Mouse (Mus musculus): ENCODE measurements around the gene Rabep2.
"Not testable (repeated sequence)": the region's sequence is repeated elsewhere in the genome, so short reads cannot be mapped to it uniquely, and the experiment has no call there.

The Rabep2 gene

DNA sequence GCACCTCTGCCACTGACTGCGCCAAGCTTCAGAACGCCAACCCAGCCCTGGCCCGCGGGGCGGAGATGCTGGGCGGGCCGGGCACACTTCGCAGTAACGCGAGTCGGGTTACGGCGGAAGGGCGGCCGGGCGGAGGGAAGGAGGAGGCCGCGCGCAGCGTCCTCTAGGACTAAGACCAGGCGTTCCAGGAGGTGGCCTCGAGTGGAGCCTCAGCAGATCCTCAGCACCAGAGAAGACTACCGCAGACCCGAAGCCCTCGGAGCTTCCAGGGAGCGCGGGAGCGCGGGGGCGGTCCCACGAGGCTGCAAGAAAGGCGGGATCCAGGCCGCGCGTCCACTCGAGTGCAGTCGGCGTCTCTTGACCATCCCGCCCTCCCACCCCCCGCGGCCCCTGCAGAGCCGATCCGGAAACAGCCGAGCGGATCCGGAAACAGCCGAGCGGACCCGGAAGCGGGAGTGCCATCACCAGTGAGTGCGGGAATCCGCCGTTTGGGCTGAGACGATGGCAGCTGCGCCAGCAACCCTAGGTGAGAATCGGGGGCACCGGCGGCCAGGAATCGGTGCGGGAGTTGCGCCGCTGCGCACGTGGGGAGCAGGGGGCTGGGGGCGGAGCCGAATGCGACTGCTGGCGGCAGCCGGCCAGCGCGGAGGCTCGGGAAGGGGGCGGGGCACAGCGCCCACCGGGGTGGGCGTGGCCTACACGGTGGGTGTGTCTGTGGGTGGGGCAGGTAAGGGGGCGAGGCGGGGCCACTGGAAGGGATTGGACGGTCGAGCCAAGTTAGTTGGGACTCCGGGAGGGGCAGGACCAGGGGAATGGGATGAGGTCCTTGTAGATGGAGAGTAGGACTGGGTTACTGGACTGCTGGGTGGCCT lies at the start of gene Rabep2:
Rabep2 (plus strand) TSS at position 129 of the 872 bp plus-strand sequence.
- peak; percentile 88 for DNase-seq (ENCODE audit: low read depth, low spot score)

DNA sequence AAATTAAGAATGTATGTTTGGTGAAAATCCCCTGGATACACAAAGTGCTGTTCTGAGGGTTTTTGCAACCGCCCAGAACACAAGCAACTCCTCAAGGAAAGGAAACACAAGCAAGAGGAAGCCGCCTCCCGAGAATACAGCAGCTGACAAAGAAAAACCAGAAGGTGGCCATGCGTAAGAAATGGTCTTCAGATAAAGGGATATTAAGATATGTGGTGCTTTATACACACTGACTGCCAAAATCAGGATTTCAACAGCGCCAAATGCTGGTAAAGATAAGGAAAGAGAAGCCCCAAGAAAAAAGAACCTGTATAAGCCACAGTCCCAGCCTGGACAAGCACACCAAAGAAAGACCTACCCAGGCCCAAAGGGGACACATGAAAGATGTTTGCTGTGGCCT lies 45.0 kb upstream of the Rabep2 start:
- DNase-seq (ENCODE audit: low read depth, low spot score), result no peak

DNA sequence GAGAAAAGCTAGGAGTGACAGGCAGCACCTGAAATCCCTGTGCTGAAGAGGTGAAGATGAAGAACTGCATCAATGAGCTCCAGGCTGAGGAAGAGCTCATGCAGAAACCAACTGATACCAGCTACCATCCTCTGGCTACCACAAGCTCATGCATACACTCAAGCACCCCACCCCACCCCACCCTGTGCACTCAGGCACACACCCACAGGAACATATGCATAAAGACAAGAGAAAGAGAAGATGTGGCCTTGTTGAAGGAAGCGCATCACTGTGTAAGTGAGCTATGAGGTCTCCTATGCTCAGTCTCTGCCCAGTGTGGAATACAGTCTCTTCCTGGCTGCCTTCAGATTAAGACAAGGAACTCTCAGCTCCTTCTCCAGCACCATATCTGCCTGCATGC lies 40.4 kb upstream of the Rabep2 start:
- DNase-seq (ENCODE audit: low read depth, low spot score), result no peak

DNA sequence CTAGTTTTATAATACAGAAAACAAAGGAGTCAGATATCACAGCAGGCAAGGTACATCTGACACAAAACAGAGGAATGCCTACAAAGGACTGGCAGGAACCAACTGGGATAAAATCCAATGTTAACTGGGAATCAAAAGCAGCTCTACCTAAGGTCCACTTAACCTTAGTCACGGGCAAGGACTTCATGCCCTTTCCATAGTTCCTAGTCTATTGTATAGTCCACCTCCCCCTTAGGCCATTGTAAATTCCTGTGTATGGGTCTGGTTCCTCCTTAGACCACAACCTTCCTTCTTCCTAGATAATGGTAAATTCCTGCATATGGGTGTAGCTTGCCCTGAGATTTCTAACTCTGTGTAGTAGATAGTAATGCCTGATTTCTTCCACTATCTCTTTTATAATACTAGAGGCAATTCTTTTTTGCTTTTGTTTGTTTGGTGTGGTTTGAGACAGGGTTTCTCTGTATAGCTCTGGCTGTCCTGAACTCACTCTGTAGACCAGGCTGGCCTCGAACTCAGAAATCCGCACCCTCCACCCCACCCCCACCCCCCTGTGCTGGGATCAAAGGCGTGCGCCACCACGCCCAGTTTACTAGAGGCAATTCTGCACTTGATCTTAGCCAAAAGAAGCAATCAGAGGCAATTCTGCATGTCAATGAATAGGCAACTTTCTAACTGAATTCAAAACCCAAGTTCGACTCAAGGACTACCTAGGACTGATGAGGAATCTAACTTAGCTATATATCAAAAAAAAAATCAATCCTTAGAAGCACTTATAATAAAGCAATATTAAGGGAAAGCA lies 36.3 kb upstream of the Rabep2 start:
- not testable (repeated sequence) for DNase-seq (ENCODE audit: low read depth, low spot score)

DNA sequence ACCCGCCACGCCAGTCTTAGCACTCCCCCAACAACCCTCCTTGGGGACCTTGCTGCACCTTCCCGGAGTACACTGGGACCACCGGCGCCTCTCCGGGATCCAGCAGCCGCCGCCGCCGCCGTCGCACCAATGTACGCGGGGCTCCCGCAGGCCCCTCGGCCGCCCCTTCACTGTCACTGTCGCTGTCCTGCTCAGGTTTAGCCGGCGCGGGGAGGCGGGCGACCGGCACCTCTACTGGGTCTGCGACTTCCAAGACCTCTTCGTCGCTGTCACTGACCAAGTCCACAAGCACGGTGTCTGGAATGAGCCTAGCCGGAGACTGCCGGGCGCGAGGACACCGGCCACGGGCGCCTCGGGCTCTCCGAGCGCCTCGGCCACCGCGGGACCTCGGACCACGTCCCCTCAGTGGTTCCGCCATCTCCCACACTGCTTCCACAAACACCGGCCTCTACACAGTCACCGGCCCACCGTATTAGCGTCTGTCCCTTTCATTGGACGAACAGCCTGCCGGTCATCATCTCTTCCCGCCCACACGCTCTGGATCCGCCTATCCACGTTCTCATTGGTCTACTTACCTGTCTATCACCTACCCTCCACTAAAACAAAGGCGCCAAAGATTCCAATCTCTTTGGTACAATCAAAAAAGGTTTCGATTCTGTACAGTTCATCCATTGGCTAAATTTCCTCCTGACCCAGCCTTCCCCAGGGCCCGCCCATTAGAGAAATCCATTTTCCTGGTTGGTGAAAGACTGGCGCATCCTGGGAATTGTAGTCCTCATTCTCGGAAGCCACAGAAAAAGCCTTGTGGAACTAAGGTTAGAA lies 32.0 kb upstream of the Rabep2 start, which contains the start of gene Nfatc2ip:
Nfatc2ip (minus strand) TSS at position 440 of the 822 bp plus-strand sequence.
- peak; percentile 98 for DNase-seq (ENCODE audit: low read depth, low spot score)

DNA sequence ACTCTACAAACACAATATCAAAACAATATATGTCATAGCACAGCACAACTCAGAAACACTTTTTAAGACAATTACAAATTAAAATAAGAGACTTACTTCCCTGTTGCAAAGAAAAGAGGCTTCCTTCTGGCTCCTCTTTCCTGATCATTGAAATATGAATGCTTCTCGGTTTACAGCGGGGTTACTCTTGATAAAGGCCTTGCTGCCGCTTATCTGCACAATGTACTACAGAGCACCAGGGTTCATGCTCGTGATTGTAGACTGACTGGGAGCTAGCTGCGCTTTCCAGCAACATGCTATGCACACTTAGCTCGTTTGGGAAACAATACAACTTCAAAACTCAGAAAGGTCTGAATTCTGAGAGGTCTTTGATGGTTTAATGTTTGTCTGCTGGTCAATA lies 31.3 kb upstream of the Rabep2 start:
- DNase-seq (ENCODE audit: low read depth, low spot score), result no peak

DNA sequence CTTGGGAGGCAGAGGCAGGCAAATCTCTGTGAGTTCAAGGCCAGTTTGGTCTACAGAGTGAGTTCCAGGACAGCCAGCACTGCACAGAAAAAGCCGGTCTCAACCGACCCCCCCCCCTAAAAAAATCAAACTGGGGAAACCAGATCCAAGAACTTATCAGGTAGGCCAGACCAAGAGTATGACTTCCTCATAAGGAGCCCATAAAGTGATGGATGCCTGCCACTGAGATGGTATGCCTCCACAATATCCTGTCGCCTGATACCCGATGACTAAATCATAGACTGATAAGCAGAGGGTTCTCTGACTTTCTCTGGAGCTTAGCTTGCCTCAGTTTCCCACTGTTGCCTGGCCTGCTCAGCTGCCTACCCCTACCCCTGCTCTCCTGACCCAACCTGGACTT lies 30.7 kb upstream of the Rabep2 start:
- no peak for DNase-seq (ENCODE audit: low read depth, low spot score)

DNA sequence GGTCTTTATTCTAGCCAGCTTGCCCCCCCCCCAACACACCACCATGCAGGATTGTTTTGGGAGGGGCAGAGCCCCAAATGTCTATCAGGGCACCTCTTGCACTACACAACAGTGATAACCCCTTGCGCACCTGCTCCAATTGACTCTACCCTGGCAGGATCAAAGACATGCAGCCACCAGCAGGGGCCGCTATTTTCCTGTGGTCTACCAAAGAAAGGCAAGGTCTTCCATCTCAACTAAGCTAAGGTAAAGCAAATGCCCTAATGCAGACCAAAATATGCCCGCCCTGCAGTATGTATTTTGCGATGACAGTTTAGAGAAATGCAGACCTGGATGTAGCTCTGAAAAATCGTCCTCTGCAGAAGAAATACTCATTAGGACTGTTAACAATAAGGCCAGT lies 29.0 kb upstream of the Rabep2 start:
- peak; percentile 70 for DNase-seq (ENCODE audit: low read depth, low spot score)

DNA sequence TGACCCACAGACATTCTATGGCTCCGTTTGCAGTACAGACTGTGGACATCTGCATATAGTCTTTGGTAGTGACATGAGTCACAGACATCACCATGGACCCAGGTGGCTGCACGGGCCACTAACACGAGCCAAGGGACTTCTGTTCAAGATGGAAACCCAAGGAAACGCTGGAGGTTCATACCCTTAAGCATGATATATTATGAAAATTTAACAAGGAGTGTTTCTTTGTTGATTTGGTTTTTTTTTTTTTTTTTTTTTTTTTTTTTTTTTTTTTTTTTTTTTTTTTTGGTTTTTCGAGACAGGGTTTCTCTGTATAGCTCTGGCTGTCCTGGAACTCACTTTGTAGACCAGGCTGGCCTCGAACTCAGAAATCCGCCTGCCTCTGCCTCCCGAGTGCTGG lies 26.0 kb upstream of the Rabep2 start:
- DNase-seq (ENCODE audit: low read depth, low spot score), result not testable (repeated sequence)

DNA sequence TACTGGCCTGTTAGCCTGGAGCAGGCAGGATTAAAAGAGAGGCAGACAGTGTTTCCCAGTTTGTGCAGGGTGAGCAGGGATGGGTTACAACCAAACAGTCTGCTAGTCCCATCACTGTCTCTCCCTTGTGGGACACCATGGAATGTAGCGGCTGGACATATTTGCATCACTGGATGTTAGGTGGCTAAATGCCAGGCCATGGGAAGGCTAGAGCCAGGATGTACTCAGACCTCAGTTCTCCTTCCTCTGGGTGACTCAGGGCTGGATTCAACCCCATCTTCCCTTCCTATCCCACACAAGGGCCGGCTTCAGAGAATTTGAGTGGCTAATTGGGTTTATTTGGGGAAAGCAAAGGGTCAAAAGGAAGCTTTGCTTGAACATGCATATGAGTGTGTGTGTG lies 19.9 kb upstream of the Rabep2 start:
- no peak for DNase-seq (ENCODE audit: low read depth, low spot score)

DNA sequence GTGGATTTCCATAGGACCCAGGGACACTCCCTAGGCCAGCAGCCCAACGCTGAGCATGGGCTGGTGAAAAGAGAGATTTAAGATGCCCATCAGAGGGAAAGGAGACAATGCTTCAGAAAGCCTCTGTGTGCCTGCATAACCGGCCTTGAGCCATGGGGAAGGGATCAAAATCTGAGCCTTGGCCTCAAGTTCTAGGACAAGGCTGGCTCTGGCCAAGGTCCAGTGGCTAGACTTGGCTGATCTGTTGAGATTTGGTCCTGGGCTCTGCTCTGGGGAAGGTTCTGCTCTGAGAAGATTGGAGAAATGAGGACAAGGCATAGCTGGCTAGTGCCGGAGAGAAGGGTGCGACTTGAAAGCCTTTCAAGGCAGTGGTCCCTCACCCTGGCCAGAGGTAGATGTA lies 17.5 kb upstream of the Rabep2 start:
- DNase-seq (ENCODE audit: low read depth, low spot score), result no peak

DNA sequence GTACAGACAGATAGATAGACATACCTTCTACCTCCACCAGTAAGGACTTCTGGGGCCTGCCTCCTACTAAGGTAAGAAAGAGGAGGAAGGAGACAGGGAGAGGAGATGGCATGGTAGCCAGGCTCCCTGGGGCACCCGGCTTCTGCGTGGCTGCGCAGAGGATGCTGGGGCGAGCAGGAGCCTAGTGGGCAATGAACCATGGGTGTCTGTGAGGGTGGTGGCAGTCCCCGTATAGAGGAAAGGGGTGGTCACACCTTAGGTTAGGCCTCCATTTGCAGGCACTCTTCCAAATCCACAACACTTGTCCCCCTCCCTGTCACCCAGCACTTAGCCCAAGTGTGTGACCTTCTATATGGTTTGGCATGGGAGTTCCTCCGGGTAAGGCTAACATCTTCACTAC lies 13.8 kb upstream of the Rabep2 start, which contains the start of gene Cd19:
Cd19 (minus strand) TSS at position 165 of the 400 bp plus-strand sequence.
- DNase-seq (ENCODE audit: low read depth, low spot score), result no peak

DNA sequence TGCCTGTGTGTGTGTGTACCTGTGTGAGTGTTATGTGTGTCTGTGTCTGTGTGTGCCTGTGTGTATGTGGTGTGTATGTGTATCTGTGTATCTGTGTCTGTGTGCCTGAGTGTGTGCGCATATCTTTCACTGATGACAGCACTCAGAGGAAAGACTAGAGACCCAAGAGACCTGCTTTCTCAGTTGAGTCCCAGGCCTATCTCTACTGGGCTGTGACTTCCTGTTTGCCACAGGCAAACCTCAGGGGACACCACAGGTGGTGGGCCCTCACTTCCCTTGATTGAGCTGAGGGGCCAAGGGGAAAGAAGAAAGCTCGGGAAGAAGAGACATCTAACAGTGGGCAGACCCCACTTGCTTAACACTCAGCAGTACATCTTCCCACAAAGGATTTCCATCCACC lies 11.9 kb upstream of the Rabep2 start:
- no peak for DNase-seq (ENCODE audit: low read depth, low spot score)

DNA sequence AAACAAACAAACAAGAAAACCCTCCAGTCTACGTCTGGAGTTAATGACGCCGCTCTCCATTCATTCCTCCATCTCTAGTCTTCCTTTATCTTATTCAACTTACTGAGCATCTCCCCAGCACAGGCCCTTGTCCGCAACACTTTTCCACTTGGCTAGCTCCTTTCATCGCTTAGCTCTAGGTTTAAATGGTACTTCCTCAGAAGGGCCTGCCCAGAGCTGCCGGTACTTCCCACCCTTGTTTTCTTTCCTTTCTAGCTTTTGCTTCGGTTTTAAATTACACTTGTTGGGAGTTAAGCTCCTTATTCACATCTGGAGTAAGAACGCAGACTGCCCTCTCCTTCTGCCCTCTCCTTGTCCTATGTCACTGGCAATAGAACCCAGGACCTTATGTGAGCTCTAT lies 11.5 kb upstream of the Rabep2 start:
- DNase-seq (ENCODE audit: low read depth, low spot score), result no peak

DNA sequence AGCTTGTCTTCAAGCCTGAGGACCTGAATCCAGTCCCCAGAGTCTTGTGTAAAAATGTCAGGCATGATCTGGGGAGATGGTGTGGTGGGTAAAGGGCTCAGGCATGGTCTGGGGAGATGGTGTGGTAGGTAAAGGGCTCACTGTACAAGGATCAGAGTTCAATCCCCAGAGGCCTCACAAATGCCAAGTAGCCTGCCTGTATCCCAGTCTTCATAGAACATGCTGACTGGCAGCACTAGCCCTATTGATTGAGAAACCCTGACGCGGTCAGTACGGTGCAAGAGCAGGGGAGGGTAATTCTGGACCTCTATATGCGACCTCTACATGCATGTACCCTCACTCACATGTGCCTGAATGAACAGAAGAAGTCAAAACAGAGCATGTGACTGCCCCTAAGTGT lies 11.0 kb upstream of the Rabep2 start:
- no peak for DNase-seq (ENCODE audit: low read depth, low spot score)

DNA sequence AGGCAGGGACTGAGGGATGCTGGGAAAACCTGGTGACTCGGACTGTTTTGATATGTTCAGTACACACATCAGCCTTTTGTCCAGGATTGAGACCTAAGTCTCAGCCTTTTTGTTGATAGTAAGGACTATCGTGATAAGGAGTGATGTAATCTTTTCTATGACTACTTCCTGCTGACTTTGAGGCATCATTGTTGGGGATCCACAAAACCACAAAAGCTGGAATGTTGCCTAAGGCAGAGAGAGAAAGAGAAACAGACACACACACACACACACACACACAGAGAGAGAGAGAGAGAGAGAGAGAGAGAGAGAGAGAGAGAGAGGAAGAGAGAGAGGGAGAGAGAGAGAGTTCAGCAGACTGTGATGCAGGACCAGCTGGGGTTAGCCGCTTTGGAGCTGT lies 10.1 kb upstream of the Rabep2 start:
- no peak for DNase-seq (ENCODE audit: low read depth, low spot score)

DNA sequence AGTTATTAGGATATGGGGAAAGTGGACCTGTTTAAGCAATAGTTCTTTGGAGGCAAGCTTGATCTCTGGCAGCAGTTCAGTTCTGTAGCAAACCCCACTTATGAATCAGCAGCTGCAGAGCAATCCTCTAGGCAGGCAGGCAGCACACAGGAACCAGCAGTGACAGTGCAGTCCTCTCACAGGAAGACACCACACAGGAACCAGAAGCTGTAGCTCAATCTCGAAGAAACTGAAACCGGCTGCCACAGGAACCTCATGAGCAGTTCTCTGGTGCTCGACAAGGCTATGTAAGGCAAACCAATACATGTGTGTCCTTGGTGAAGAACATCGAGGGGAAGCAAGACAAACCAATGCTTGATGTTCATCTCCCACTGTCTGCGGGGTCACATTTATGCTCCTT lies 6.8 kb upstream of the Rabep2 start:
- no peak for DNase-seq (ENCODE audit: low read depth, low spot score)

DNA sequence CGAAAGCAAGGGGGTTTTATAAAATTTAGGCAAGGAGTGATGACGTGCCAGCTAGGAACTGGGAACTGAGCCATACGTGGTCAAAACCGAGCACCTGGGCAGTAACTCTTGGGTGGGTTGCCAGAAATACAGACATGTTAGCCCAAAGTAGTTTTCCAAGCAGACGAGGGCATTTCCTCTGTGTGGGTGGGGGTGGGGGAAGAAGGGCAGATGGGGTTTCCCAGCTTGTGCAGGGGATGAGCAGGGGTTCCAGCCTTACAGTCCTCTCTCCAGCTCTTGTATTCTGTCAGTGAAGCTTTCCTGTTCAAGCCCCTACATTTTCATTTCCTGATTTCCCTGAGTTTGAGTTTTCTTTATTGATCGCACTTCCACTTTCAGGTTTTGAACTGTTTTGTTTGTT lies 4.4 kb upstream of the Rabep2 start:
- DNase-seq (ENCODE audit: low read depth, low spot score), result no peak

DNA sequence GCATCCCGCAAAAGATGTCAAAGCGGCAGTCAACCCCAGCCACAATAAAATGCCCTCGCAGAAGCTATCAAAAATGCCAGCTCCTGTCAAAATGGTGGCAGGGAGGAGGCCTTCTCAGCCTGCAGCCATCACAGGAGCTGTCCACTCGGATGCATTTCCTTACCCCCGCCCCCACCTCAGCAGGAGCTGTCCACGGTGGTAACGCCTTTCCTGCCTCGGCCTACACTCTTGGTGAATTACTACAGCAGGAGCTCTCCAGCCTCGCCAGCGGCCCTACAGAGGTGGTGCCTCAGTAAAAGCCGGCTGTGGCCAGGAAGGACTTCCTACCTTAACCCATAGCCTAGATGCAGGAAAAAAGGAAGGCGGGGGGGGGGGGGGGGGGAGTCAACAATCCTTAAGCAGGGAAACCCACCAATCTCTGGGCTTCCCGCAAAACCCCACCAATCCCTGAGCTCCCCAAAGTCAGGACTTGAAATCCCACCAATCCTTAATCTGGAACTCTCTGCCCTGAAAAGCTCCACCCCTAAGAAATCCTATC lies 1.2 kb upstream of the Rabep2 start:
- DNase-seq (ENCODE audit: low read depth, low spot score), result peak; percentile 31

DNA sequence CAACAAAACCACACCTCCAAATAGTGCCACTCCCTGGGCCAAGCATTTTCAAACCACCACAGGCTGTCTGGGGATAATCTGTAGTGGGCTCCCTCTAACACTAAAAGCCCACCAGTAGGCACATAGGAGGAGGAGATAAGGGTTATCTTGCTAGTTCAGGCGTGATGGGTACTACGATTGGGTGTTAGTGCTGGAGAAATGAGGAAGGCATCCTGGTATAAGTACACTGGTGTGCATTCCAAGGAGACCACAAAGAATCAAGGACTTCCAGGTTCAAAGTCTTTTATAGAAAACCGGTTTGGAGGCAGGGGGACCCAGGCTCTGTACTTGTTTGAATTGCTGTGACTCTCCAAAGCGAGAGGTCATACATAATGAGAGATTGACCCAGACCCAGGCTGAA lies 405 bp upstream of the Rabep2 start:
- DNase-seq (ENCODE audit: low read depth, low spot score), result no peak

DNA sequence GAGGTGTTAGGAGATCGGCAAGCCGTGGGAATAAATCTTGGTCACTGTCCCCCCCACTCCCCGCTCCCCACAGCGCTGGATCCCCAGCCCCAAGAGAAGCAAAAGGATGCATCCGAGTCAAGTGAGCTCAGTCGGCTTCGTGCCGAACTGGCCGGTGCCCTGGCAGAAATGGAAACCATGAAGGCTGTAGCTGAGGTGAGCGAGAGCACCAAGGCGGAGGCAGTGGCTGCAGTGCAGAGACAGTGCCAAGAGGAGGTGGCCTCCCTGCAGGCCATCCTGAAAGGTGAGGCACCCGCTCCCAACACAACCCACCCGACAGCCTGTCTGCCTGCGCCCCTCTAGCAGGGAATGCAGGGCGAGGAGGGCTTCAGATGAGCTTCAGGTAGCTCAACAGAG lies 942 bp downstream of the Rabep2 start:
- DNase-seq (ENCODE audit: low read depth, low spot score), result no peak

DNA sequence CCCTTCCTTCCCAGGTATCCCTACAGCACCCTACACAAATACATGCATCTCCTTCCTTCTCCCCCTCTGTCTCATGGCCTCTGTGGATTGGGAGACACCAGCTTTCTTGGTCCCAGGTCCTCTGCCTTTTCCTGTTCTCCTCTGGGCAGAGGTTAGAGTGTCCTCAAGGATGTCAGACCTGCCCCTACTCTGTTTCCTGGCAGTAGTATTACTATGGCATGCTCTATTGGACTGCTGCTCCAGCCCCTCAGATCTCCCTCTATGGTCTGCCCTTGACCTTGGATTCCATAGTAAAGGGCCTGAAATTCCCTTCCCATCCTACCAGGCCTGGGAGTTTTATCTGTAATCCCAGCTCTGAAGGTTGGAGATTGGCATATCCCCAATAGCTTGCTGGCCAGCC lies 1.6 kb downstream of the Rabep2 start:
- no peak for DNase-seq (ENCODE audit: low read depth, low spot score)
